Mouse (Mus musculus): ENCODE results near the gene Smyd3.
A peak's percentile ranks its signal among the peaks of the same experiment; 100 is the strongest.

The Smyd3 gene

GRCm38 (mm10) chr1:179516941-179517712 lies 714 bp downstream of the Smyd3 start:
- no peak for DNase-seq

- no peak for DNase-seq
Observed at GRCm38 (mm10) chr1:179511895-179512294, 5.9 kb downstream of the Smyd3 start.

- no peak for DNase-seq
Observed at GRCm38 (mm10) chr1:179510546-179511340, 7.1 kb downstream of the Smyd3 start.

GRCm38 (mm10) chr1:179506530-179507315 lies 11.1 kb downstream of the Smyd3 start:
- DNase-seq, result no peak

- DNase-seq, result no peak
Observed at GRCm38 (mm10) chr1:179502565-179502964, 15.3 kb downstream of the Smyd3 start.

GRCm38 (mm10) chr1:179499257-179499656 lies 18.6 kb downstream of the Smyd3 start:
- no peak for DNase-seq

- DNase-seq, result no peak
Observed at GRCm38 (mm10) chr1:179492908-179493307, 24.9 kb downstream of the Smyd3 start.

GRCm38 (mm10) chr1:179488520-179488919 lies 29.3 kb downstream of the Smyd3 start:
- DNase-seq, result no peak

- DNase-seq, result no peak
Observed at GRCm38 (mm10) chr1:179487990-179488389, 29.9 kb downstream of the Smyd3 start.

GRCm38 (mm10) chr1:179487238-179487637 lies 30.6 kb downstream of the Smyd3 start:
- no peak for DNase-seq

GRCm38 (mm10) chr1:179485784-179486540 lies 31.9 kb downstream of the Smyd3 start:
- DNase-seq, result no peak

- DNase-seq, result no peak
Observed at GRCm38 (mm10) chr1:179480862-179481261, 37.0 kb downstream of the Smyd3 start.

- peak; percentile 43 for DNase-seq
Observed at GRCm38 (mm10) chr1:179477157-179477902, 40.5 kb downstream of the Smyd3 start.

GRCm38 (mm10) chr1:179476461-179477156 lies 41.2 kb downstream of the Smyd3 start:
- no peak for DNase-seq

GRCm38 (mm10) chr1:179474776-179475175 lies 43.1 kb downstream of the Smyd3 start:
- no peak for DNase-seq

GRCm38 (mm10) chr1:179473920-179474643 lies 43.8 kb downstream of the Smyd3 start:
- no peak for DNase-seq

GRCm38 (mm10) chr1:179467970-179468369 lies 49.9 kb downstream of the Smyd3 start:
- DNase-seq, result no peak

- DNase-seq, result no peak
Observed at GRCm38 (mm10) chr1:179462376-179462775, 55.5 kb downstream of the Smyd3 start.

GRCm38 (mm10) chr1:179461019-179461814 lies 56.6 kb downstream of the Smyd3 start:
- DNase-seq, result no peak

- DNase-seq, result no peak
Observed at GRCm38 (mm10) chr1:179458987-179459368, 58.9 kb downstream of the Smyd3 start.
